Comparison of ENCODE assay signal across 9 mouse cellular contexts in genomic region chr17:49029556-49030268, GRCm38 (mm10).
DNase-seq lines count a peak whose midpoint lies in the region; ATAC-seq lines count a peak whose summit lies in the region.
"Had no signal": no experiment of that assay in that cellular context is flagged by ENCODE, and none has a peak within 500 bp of the region (broad histone marks: within the 10 kb centered on the region; RNA-seq: fewer than 3 reads in every experiment).

No protein-coding gene starts in this region.

- H3K36me3 ChIP-seq in embryonic facial prominence, embryonic 15.5 days: no peaks in the 10 kb centered on the region

- peak; percentile 12 to 69 for DNase-seq in spleen, postnatal 10 days (ENCODE audit: low spot score in 2 of 2)
- DNase-seq in spleen, adult 12 weeks (ENCODE audit: low spot score): no peak
- DNase-seq in layer of hippocampus, postnatal 36 days: peak; percentile 24 to 40
- DNase-seq in lung, postnatal 14 days: peak; percentile 28
- DNase-seq in right cerebral cortex, postnatal 25 days: peak; percentile 64

- no peaks in the 10 kb centered on the region for H3K27me3 ChIP-seq in embryonic facial prominence, embryonic 15.5 days

- no peaks in the 10 kb centered on the region for H3K9me3 ChIP-seq in embryonic facial prominence, embryonic 15.5 days (replicated peaks)

- 33% methylated on average over 11 of the region's 11 CpGs for whole genome bisulfite sequencing in embryonic facial prominence, embryonic 15.5 days

- H3K9ac ChIP-seq in embryonic facial prominence, embryonic 15.5 days: no peak overlapping the region

- H3K4me1 ChIP-seq in embryonic facial prominence, embryonic 15.5 days: peaks cover 5% of the 10 kb centered on the region

- peak; percentile 77 for ATAC-seq in embryonic facial prominence, embryonic 15.5 days (ENCODE audit: insufficient number of reproducible peaks, low FRiP score, low TSS enrichment, low read depth)
- ATAC-seq in hematopoietic stem cell, adult 5-6 weeks (replicated peaks in 1 of 2; ENCODE audit: insufficient read depth in 1 of 2, low FRiP score in 2 of 2, low TSS enrichment in 1 of 2, low read depth in 1 of 2, poor library complexity in 2 of 2, severe bottlenecking in 2 of 2): peak; percentile 96 to 97
- ATAC-seq in inflammation-experienced regulatory T-cells, adult 6 months: no peak

- H3K4me3 ChIP-seq in embryonic facial prominence, embryonic 15.5 days (replicated peaks): no peak overlapping the region
- H3K4me3 ChIP-seq: myocyte had no signal

- H3K4me2 ChIP-seq in embryonic facial prominence, embryonic 15.5 days (replicated peaks): no peak overlapping the region

- H3K27ac ChIP-seq in embryonic facial prominence, embryonic 15.5 days (replicated peaks): no peak overlapping the region
